Mouse (Mus musculus) midbrain, embryonic 11.5 days (tissue): ENCODE measurements around the gene Pla2g6. TPM values are rescaled to one million over a fixed set of nuclear protein-coding genes. Genes with fewer than 3 reads are reported as not detected.

Experiments
- ATAC-seq: fragments of 200-750 bp; cut with Nextera tagmentation; 2 replicates; pipeline ENCODE4 v1.8.0; 2017; ENCODE audit warnings: moderate TSS enrichment, moderate library complexity; ENCODE audit not compliant: low FRiP score
- DNase-seq: peaks from one replicate; pipeline ENCODE4 v3.0.0; 2015; ENCODE audit warnings: low spot score; ENCODE audit errors: missing footprints
- H3K27ac ChIP-seq: fragments of 300-500 bp; sonication (generic); 2 replicates; pipeline ENCODE4 v1.5.1; 2014; ENCODE audit warnings: low read depth, low read length
- H3K27me3 ChIP-seq: fragments of 300-500 bp; sonication (generic); 2 replicates; pipeline ENCODE4 v1.6.1; 2014; ENCODE audit warnings: mild to moderate bottlenecking, low read length, moderate library complexity, mixed read lengths; ENCODE audit not compliant: control insufficient read depth, insufficient read depth
- H3K36me3 ChIP-seq: fragments of 300-500 bp; sonication (generic); 2 replicates; pipeline ENCODE4 v1.6.1; 2014; ENCODE audit warnings: mild to moderate bottlenecking, low read length, moderate library complexity, mixed read lengths; ENCODE audit not compliant: control insufficient read depth, insufficient read depth
- H3K4me1 ChIP-seq: fragments of 300-500 bp; sonication (generic); 2 replicates; pipeline ENCODE4 v1.6.1; 2014; ENCODE audit warnings: low read length; ENCODE audit not compliant: control insufficient read depth, insufficient read depth
- H3K4me2 ChIP-seq: fragments of 300-500 bp; sonication (generic); 2 replicates; pipeline ENCODE4 v1.6.1; 2014; ENCODE audit warnings: mild to moderate bottlenecking, moderate library complexity
- H3K4me3 ChIP-seq: fragments of 300-500 bp; sonication (generic); 2 replicates; pipeline ENCODE4 v1.5.1; 2014; ENCODE audit warnings: low read depth, low read length
- H3K9ac ChIP-seq: fragments of 300-500 bp; sonication (generic); 2 replicates; pipeline ENCODE4 v1.6.1; 2014; ENCODE audit warnings: low read length
- H3K9me3 ChIP-seq: fragments of 300-500 bp; sonication (generic); 2 replicates; pipeline ENCODE4 v1.6.1; 2016; ENCODE audit warnings: low read length; ENCODE audit not compliant: control insufficient read depth
- WGBS: fragments of 180-500 bp; shearing (Covaris S2); extraction: QIAGEN DNeasy Blood & Tissue Kit; methylation state at CpG from one replicate; pipeline ENCODE4 v1.1.7; 2014; 5-methylcytosine and 5-hydroxymethylcytosine counted together
- polyA plus RNA-seq: library from polyadenylated mRNA; unstranded; fragments of >200 nt; fragmentation: Nextera tagmentation; extraction: Ambion mirVana; gene quantifications from 2 replicates; pipeline ENCODE4 v1.2.1, GENCODE M21; 2014

Gene Pla2g6
- polyA plus RNA-seq, 1 experiment from 2014 or later: 18.4 TPM

- no peaks in the 10 kb centered on the region for H3K36me3 ChIP-seq
Measured at GRCm38 (mm10) chr15:79353690-79354305, 25.6 kb upstream of the Pla2g6 start.

DNA sequence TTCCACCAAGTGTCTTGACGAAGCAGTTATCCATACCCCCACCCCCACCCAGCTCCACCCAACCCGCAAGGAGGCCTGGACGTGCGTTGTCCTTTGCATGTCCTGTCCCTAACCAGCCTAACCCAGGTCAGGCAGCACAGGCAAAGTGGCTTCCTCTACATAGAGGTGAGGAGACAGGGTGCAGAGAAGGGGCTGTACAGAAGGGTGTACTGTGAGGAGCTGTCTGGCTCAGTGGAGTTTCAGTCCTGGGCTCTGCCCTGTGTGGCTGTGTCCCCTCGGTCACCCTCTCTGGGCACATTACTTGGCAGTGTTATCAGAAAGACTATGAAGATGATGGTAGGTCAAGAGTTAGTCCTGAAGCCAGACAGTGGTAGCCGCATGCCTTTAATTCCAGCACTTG is 24.3 kb upstream of the Pla2g6 start:
- Histone ChIP-seq H3K27me3 (peaks cover 20% of the 10 kb centered on the region), H3K9me3 (no peaks in the 10 kb centered on the region), H3K27ac (no peak overlapping the region), H3K9ac (no peak overlapping the region), H3K4me3 (no peak overlapping the region), H3K4me2 (no peak overlapping the region), H3K36me3 (no peaks in the 10 kb centered on the region), H3K4me1 (peaks cover 11% of the 10 kb centered on the region; the same call in 1 of the 2 replicates)
- ATAC-seq (no peak), DNase-seq (no peak)
- 84% methylated on average over 6 of the region's 6 CpGs for WGBS

More at GRCm38 (mm10) chr15:79353690-79354305, 25.6 kb upstream of the Pla2g6 start:
- Histone ChIP-seq H3K4me3 (no peak overlapping the region), H3K9me3 (no peaks in the 10 kb centered on the region), H3K27ac (no peak overlapping the region), H3K27me3 (peaks cover 19% of the 10 kb centered on the region), H3K4me2 (no peak overlapping the region), H3K9ac (no peak overlapping the region), H3K4me1 (peaks cover 13% of the 10 kb centered on the region)
- ATAC-seq: no peak
- 90% methylated on average over 5 of the region's 5 CpGs for WGBS
- peak; percentile 56 for DNase-seq

- no peak for ATAC-seq
- H3K4me1 ChIP-seq: peaks cover 5% of the 10 kb centered on the region; the same call in 1 of the 2 replicates
- no peaks in the 10 kb centered on the region for H3K9me3 ChIP-seq
- WGBS: 29% methylated on average over 15 of the region's 15 CpGs
- no peak overlapping the region for H3K9ac ChIP-seq
- no peak overlapping the region for H3K4me2 ChIP-seq
- H3K4me3 ChIP-seq: no peak overlapping the region
- no peaks in the 10 kb centered on the region for H3K36me3 ChIP-seq
- no peak overlapping the region for H3K27ac ChIP-seq
- H3K27me3 ChIP-seq: peaks cover 9% of the 10 kb centered on the region
- no peak for DNase-seq
Measured at GRCm38 (mm10) chr15:79351331-79351767, 23.2 kb upstream of the Pla2g6 start.

DNA sequence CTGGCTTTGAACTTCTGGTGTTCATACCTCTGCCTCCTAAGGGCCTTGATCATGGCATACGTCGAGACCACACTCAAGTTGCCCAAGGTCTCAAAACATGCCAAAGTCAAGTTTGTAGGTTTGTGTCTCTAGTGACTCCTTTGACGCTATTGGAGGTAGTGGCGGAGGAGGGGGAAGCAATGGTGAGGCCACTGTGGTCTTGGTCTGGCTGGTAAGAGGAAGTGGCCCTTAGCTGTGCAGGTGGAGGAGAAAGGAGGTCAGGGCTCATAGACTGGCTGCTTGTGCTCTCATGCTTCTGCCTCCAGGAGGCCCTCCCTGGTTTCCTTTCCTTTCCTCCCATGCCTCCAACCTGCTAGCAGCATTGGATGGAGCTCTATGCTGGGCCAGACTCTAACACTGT is 22.7 kb upstream of the Pla2g6 start:
- Histone ChIP-seq H3K27ac (no peak overlapping the region), H3K9me3 (no peaks in the 10 kb centered on the region), H3K9ac (no peak overlapping the region), H3K4me2 (no peak overlapping the region), H3K4me3 (no peak overlapping the region), H3K27me3 (peaks cover 8% of the 10 kb centered on the region), H3K4me1 (peaks cover 5% of the 10 kb centered on the region; the same call in 1 of the 2 replicates), H3K36me3 (no peaks in the 10 kb centered on the region)
- ATAC-seq: no peak
- DNase-seq: no peak
- 96% methylated on average over 4 of the region's 4 CpGs for WGBS

GRCm38 (mm10) chr15:79348651-79349050 is 20.5 kb upstream of the Pla2g6 start:
- Histone ChIP-seq H3K4me2 (peak overlapping the region; percentile 99), H3K4me3 (peak overlapping the region; percentile 76), H3K9ac (no peak overlapping the region), H3K4me1 (peaks cover 5% of the 10 kb centered on the region; the same call in 1 of the 2 replicates), H3K36me3 (no peaks in the 10 kb centered on the region), H3K9me3 (no peaks in the 10 kb centered on the region), H3K27me3 (peaks cover 6% of the 10 kb centered on the region), H3K27ac (no peak overlapping the region)
- WGBS: 78% methylated on average over 8 of the region's 8 CpGs
- DNase-seq: no peak
- ATAC-seq: no peak

DNA sequence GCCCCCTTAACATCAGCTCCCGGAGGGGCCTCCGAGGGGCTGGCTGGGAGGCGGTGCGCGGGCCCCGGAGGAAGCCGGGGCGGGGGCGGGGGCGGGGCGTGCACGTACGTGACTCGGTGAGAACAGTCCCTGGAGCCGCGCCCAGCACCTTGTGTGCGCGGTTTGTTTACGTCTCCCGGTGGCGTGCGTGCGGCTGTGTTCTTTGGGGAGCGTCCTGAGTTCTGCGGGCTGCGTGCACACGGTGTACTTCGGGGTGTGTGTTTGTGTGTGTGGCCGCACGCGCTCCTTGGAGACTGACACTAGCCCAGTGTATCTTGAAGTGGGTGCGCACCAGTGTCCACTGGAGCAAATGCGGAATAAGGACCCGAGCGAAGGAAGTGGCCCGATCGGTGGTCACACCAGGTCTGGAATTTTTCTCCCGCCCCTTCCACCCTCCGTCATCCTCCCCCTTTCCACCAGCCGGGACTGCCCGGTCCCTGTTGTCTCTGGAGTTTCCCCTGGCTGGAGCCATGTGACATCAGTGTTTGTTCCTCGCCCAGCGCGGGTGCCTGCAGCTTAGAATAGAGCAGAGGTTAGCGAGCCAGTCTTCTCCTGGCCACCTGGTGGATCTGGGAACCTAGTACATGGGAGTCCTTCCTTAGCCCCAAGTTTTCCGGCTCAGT is 19.8 kb upstream of the Pla2g6 start:
- WGBS: 1% methylated on average over 44 of the region's 46 CpGs

DNA sequence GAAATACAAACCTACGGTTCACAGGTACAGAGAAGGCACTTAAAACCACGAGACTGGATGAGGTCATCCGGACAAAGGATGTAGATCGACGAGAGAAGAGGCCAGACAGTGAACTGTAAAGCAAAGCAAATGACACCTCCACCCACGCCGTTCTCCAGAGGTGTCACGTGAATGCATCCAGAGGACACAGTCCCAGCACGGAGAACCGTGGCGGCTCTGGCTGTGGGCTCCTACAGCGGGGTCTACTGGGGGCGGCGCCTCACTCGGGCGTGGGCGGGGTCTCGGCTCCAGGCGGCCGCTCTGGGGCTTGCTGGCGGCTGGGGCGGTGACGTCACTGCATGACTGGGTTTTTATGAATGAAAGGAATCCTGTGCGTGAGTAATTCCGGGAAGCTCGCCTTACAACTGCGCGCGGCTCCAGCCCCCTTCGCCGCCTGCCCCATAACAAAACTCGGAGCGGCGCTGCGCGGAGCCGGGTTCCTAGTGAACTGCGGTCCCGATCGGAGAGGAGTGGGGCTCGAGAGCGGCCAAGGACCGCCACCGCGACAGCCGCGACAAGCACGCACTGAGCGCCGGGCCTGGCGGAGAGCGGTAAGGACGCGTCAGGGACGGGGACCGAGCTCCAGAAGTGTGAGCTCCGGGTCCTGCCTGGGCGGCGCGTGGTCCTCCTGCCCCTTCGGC is 19.1 kb upstream of the Pla2g6 start:
- under 1% methylated on average over 60 of the region's 61 CpGs for WGBS
- H3K4me2 ChIP-seq: peak overlapping the region; percentile 99
- H3K27me3 ChIP-seq: peaks cover 6% of the 10 kb centered on the region
- H3K9me3 ChIP-seq: no peaks in the 10 kb centered on the region
- peak overlapping the region; percentile 40 for H3K27ac ChIP-seq
- no peaks in the 10 kb centered on the region for H3K36me3 ChIP-seq
- peaks cover 5% of the 10 kb centered on the region; the same call in 1 of the 2 replicates for H3K4me1 ChIP-seq
- H3K4me3 ChIP-seq: peak overlapping the region; percentile 76
- peak overlapping the region; percentile 73 for H3K9ac ChIP-seq
- DNase-seq (peak; percentile 99), ATAC-seq (peak; percentile 91)

More for the DNA sequence above, 19.8 kb upstream of the Pla2g6 start:
- no peaks in the 10 kb centered on the region for H3K36me3 ChIP-seq
- H3K9me3 ChIP-seq: no peaks in the 10 kb centered on the region
- ATAC-seq: peak; percentile 51
- peaks cover 5% of the 10 kb centered on the region; the same call in 1 of the 2 replicates for H3K4me1 ChIP-seq
- H3K9ac ChIP-seq: peak overlapping the region; percentile 73
- peak; percentile 94 for DNase-seq
- H3K4me2 ChIP-seq: peak overlapping the region; percentile 99
- H3K27me3 ChIP-seq: peaks cover 6% of the 10 kb centered on the region
- H3K27ac ChIP-seq: peak overlapping the region; percentile 40; the same call in 1 of the 2 replicates
- peak overlapping the region; percentile 76 for H3K4me3 ChIP-seq

GRCm38 (mm10) chr15:79346051-79346793 is 18.0 kb upstream of the Pla2g6 start, which contains the start of gene Maff:
Gene Maff (plus strand): TSS chr15:79346621.
- H3K9ac ChIP-seq: peak within 1 kb of the TSS; percentile 73
- no peak for ATAC-seq
- WGBS: 49% methylated on average over 8 of the region's 8 CpGs

More at GRCm38 (mm10) chr15:79346051-79346793, 18.0 kb upstream of the Pla2g6 start, which contains the start of gene Maff:
- DNase-seq: no peak
- H3K9me3 ChIP-seq: no peaks in the 10 kb centered on the region
- H3K27ac ChIP-seq: no peak within 1 kb of the TSS; the same call in 1 of the 2 replicates
- peaks cover 5% of the 10 kb centered on the region; the same call in 1 of the 2 replicates for H3K4me1 ChIP-seq
- H3K36me3 ChIP-seq: no peaks in the 10 kb centered on the region
- H3K4me2 ChIP-seq: peak within 1 kb of the TSS; percentile 99
- peaks cover 6% of the 10 kb centered on the region for H3K27me3 ChIP-seq
- H3K4me3 ChIP-seq: peak within 1 kb of the TSS; percentile 76
